Comparison of ENCODE assay signal across 8 mouse cellular contexts in the genomic region with DNA sequence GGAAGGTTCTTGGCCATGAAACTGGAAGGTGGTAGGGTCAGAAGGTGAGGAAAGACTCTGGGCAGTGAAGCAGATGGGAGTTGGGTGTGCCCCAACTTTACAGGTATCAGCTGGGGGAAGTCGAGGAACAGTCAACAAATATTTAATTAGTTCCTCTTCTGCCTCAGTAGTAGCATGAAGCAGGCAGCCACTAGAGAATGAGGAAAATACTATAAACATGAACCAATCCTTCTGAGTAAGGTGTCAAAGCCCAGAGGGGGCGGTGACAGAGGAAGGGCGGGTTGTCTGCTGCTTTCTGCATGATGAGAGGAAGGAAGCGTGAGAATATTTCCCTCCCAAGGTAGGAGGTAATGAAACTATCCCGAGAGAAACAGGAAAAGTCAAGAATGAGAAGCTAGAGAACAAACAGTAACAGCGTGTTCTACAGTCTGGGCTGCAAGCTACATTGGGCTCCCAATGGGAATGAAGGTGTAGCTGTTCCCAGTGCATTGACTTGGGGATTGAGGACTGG. TPM values are rescaled to one million over a fixed set of nuclear protein-coding genes. Genes with fewer than 3 reads are reported as not detected.
DNase-seq lines count a peak whose midpoint lies in the region; ATAC-seq and TF ChIP-seq lines count a peak whose summit lies in the region.

A gene (plus strand): TSS at position 350 of the 511 bp plus-strand sequence.

- DNase-seq in CD4-positive helper T cell, adult 2 months (ENCODE audit: low read depth, low spot score), result peak; percentile 47
- DNase-seq in adrenal gland, adult 18-20 months (ENCODE audit: low spot score in 2 of 2), result no peak
- no peak for DNase-seq in forebrain, postnatal 0 days
- DNase-seq in intestine, embryonic 14.5 days (ENCODE audit: low spot score), result no peak
- DNase-seq in adipocyte (ENCODE audit: low spot score), result no peak
- DNase-seq in cerebellum, adult 8-10 months, result no peak

- no peaks in the 10 kb centered on the region for H3K36me3 ChIP-seq in forebrain, postnatal 0 days (ENCODE audit: insufficient read depth)
- H3K36me3 ChIP-seq in intestine, embryonic 14.5 days (ENCODE audit: control insufficient read depth, insufficient read depth, low read length), result no peaks in the 10 kb centered on the region
- H3K36me3 ChIP-seq in limb, embryonic 15.5 days, result no peaks in the 10 kb centered on the region
- no peaks in the 10 kb centered on the region for H3K36me3 ChIP-seq in midbrain, embryonic 16.5 days (ENCODE audit: control insufficient read depth, insufficient read depth, low read length)

- H3K27ac ChIP-seq in forebrain, postnatal 0 days (ENCODE audit: low read depth, low read length), result peak within 1 kb of the TSS; percentile 91
- peak within 1 kb of the TSS; percentile 85 for H3K27ac ChIP-seq in intestine, embryonic 14.5 days (ENCODE audit: low read depth)
- peak within 1 kb of the TSS; percentile 91 for H3K27ac ChIP-seq in limb, embryonic 15.5 days
- H3K27ac ChIP-seq in midbrain, embryonic 16.5 days (ENCODE audit: low read length), result peak within 1 kb of the TSS; percentile 91

- peak within 1 kb of the TSS; percentile 90 for H3K4me3 ChIP-seq in forebrain, postnatal 0 days (ENCODE audit: low read depth, low read length)
- peak within 1 kb of the TSS; percentile 75 for H3K4me3 ChIP-seq in intestine, embryonic 14.5 days (ENCODE audit: low read depth, low read length)
- H3K4me3 ChIP-seq in limb, embryonic 15.5 days, result peak within 1 kb of the TSS; percentile 88
- peak within 1 kb of the TSS; percentile 85 for H3K4me3 ChIP-seq in midbrain, embryonic 16.5 days (ENCODE audit: low read depth, low read length)

- no peak for TF ChIP-seq CTCF in forebrain, postnatal 0 days (IDR thresholded peaks at IDR 0.05; ENCODE audit: low read depth)

- 26% methylated on average over 6 of the region's 6 CpGs for WGBS in forebrain, postnatal 0 days
- 18% methylated on average over 6 of the region's 6 CpGs for WGBS in intestine, embryonic 14.5 days
- WGBS in limb, embryonic 15.5 days, result 17% methylated on average over 6 of the region's 6 CpGs
- WGBS in midbrain, embryonic 16.5 days, result 24% methylated on average over 6 of the region's 6 CpGs

- peaks cover 11% of the 10 kb centered on the region for H3K4me1 ChIP-seq in forebrain, postnatal 0 days (ENCODE audit: insufficient read depth)
- peaks cover 18% of the 10 kb centered on the region for H3K4me1 ChIP-seq in intestine, embryonic 14.5 days (replicated peaks; ENCODE audit: control insufficient read depth, insufficient read depth, low read length)
- peaks cover 24% of the 10 kb centered on the region for H3K4me1 ChIP-seq in limb, embryonic 15.5 days
- H3K4me1 ChIP-seq in midbrain, embryonic 16.5 days (ENCODE audit: control insufficient read depth, insufficient read depth, low read length), result peaks cover 14% of the 10 kb centered on the region

- ATAC-seq in forebrain, postnatal 0 days, result no peak
- no peak for ATAC-seq in intestine, embryonic 14.5 days (replicated peaks; ENCODE audit: low FRiP score, low TSS enrichment, low read depth)
- ATAC-seq in limb, embryonic 15.5 days (ENCODE audit: insufficient number of reproducible peaks, low FRiP score, low TSS enrichment, low read depth), result no peak
- ATAC-seq in midbrain, embryonic 16.5 days, result no peak

- H3K27me3 ChIP-seq in forebrain, postnatal 0 days (ENCODE audit: insufficient read depth, low read length), result no peaks in the 10 kb centered on the region
- no peaks in the 10 kb centered on the region for H3K27me3 ChIP-seq in intestine, embryonic 14.5 days (replicated peaks; ENCODE audit: control insufficient read depth, insufficient read depth, low read length)
- H3K27me3 ChIP-seq in limb, embryonic 15.5 days, result no peaks in the 10 kb centered on the region
- no peaks in the 10 kb centered on the region for H3K27me3 ChIP-seq in midbrain, embryonic 16.5 days (ENCODE audit: control insufficient read depth, insufficient read depth, low read depth, low read length)

- H3K9ac ChIP-seq in forebrain, postnatal 0 days, result peak within 1 kb of the TSS; percentile 77
- H3K9ac ChIP-seq in intestine, embryonic 14.5 days (ENCODE audit: low read length), result peak within 1 kb of the TSS; percentile 85
- peak within 1 kb of the TSS; percentile 95 for H3K9ac ChIP-seq in limb, embryonic 15.5 days
- peak within 1 kb of the TSS; percentile 86 for H3K9ac ChIP-seq in midbrain, embryonic 16.5 days (ENCODE audit: low read depth, low read length)

- no peaks in the 10 kb centered on the region for H3K9me3 ChIP-seq in forebrain, postnatal 0 days (ENCODE audit: low read length)
- H3K9me3 ChIP-seq in intestine, embryonic 14.5 days (ENCODE audit: control insufficient read depth, low read length), result no peaks in the 10 kb centered on the region
- no peaks in the 10 kb centered on the region for H3K9me3 ChIP-seq in limb, embryonic 15.5 days
- no peaks in the 10 kb centered on the region for H3K9me3 ChIP-seq in midbrain, embryonic 16.5 days (replicated peaks; ENCODE audit: control insufficient read depth, low read length, poor library complexity, severe bottlenecking)

- peak within 1 kb of the TSS; percentile 93 for H3K4me2 ChIP-seq in forebrain, postnatal 0 days (ENCODE audit: low read depth)
- peak within 1 kb of the TSS; percentile 91 for H3K4me2 ChIP-seq in intestine, embryonic 14.5 days (ENCODE audit: low read length)
- H3K4me2 ChIP-seq in limb, embryonic 15.5 days, result peak within 1 kb of the TSS; percentile 71
- peak within 1 kb of the TSS; percentile 72 for H3K4me2 ChIP-seq in midbrain, embryonic 16.5 days (ENCODE audit: low read length)

RNA-seq across cellular contexts. Expression of the gene that starts here (rescaled TPM):
- 10 to 100 TPM; 34.4 to 40.1 TPM for total RNA-seq in adrenal gland, adult 18-20 months (2021)
- total RNA-seq in forebrain, postnatal 0 days (2014; rRNA removed), result 44.5 and 58.6 TPM in 2 replicates
- 23.6 and 32.5 TPM in 2 replicates for polyA plus RNA-seq in forebrain, postnatal 0 days (2015; fragmentation: Nextera tagmentation; extraction: Ambion mirVana)
- 27.3 and 31.9 TPM in 2 replicates for polyA plus RNA-seq in intestine, embryonic 14.5 days (2014; fragmentation: Nextera tagmentation; extraction: Ambion mirVana)
- 31.9 and 32.6 TPM in 2 replicates for polyA plus RNA-seq in limb, embryonic 15.5 days (2015; fragmentation: Nextera tagmentation; extraction: Ambion mirVana)
- 45.0 and 47.3 TPM in 2 replicates for polyA plus RNA-seq in midbrain, embryonic 16.5 days (2015; fragmentation: Nextera tagmentation; extraction: Ambion mirVana)
